Mouse (Mus musculus): Measurements from ENCODE around the gene AU022252.

GRCm38 (mm10) chr4:119161358-119161757, 71.2 kb downstream of the AU022252 start:
- TF ChIP-seq EP300 (IDR thresholded peaks at IDR 0.05; ENCODE audit: low read depth), result no peak
- TF ChIP-seq CTCF (IDR thresholded peaks at IDR 0.05; ENCODE audit: low read depth), result no peak
